ENCODE assay signal across 8 mouse cellular contexts in the genomic region with DNA sequence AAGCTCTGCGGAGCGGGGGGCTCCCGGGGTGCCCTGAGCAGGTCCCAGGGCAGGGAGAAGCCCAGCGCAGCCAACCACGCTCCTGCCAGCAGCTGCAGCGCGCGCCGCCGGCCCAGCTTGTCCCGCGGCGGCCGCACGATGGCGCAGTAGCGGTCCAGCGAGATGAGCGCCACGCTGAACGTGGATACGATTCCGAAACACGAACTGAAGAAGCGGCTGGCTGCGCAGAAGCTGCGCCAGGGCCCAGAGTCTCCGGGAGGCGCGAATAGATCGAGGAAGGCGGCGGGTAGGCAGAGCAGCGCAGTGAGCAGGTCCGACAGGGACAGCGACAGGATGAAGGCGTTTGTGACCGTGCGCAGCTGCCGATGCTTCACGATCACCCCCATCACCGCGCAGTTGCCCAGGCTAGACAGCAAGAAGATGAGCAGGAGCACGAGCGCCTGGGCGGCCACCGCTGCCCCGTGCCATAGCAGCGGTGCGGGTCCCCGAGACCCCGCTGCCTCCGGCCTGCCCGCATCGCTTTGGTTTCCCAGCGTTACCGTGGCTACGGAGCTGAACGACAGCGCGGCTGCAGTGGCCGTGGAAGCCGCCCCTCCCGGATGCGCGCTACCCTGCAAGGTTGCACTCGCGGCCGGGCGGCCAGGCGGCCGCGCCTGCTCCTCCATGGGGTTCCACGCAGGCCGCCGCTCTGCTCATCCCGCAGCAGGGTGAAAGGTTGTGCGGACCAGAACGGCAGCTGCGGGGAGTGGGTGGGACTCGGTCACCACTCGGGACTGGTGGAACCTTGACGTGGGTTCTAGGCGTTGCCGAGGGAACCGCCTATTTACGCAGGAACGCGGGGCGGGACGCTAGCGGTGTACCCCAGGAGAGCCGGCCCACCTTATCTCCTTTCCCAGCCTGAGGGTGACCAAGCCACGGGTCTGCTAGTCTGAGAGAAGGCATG. TPM values are rescaled to one million over a fixed set of nuclear protein-coding genes. Genes with fewer than 3 reads are reported as not detected.
DNase-seq lines count a peak whose midpoint lies in the region; ATAC-seq and TF ChIP-seq lines count a peak whose summit lies in the region.

TSS of gene Gpr135 (minus strand) at position 799 of the 943 bp plus-strand sequence.

- no peaks in the 10 kb centered on the region for H3K79me3 ChIP-seq in C2C12 (ENCODE audit: low read depth)

- peaks cover 4% of the 10 kb centered on the region; the same call in 1 of the 2 replicates for H3K9me3 ChIP-seq in forebrain, embryonic 10.5 days
- H3K9me3 ChIP-seq in heart, embryonic 14.5 days (ENCODE audit: control insufficient read depth, low read length): 0 out of 2 replicates have a peak, but pooled peaks cover 3% of the 10 kb centered on the region
- no peaks in the 10 kb centered on the region for H3K9me3 ChIP-seq in liver, embryonic 11.5 days (ENCODE audit: control insufficient read depth, low read length)

- peak; percentile 64 for DNase-seq in brain, embryonic 18.5 days (ENCODE audit: low read depth, low spot score)
- peak; percentile 87 for DNase-seq in forebrain, embryonic 10.5 days (ENCODE audit: extremely low spot score, low spot score)
- DNase-seq in kidney, postnatal 10 days: peak; percentile 89
- peak; percentile 83 for DNase-seq in liver, embryonic 11.5 days (ENCODE audit: low spot score)
- peak; percentile 41 to 68 for DNase-seq in spleen, postnatal 14 days (ENCODE audit: low spot score in 2 of 2)

- H3K4me1 ChIP-seq in forebrain, embryonic 10.5 days: peaks cover 18% of the 10 kb centered on the region
- peaks cover 0 to 7% of the 10 kb centered on the region in 2 experiments; a peak in 1 of 4 replicates for H3K4me1 ChIP-seq in heart, embryonic 14.5 days (ENCODE audit: control insufficient read depth in 2 of 2, insufficient read depth in 2 of 2, low read length in 2 of 2)
- peaks cover 7% of the 10 kb centered on the region; the same call in 1 of the 2 replicates for H3K4me1 ChIP-seq in liver, embryonic 11.5 days (replicated peaks; ENCODE audit: control insufficient read depth, insufficient read depth, low read length)

- WGBS in forebrain, embryonic 10.5 days: under 1% methylated on average over 88 of the region's 94 CpGs
- under 1% methylated on average over 94 of the region's 94 CpGs for WGBS in heart, embryonic 14.5 days
- under 1% methylated on average over 94 of the region's 94 CpGs for WGBS in liver, embryonic 11.5 days

- peak within 1 kb of the TSS; percentile 69 for H3K9ac ChIP-seq in heart, embryonic 14.5 days (ENCODE audit: low read length)
- no peak within 1 kb of the TSS for H3K9ac ChIP-seq in liver, embryonic 11.5 days (ENCODE audit: low read depth, low read length)

- peaks cover 3% of the 10 kb centered on the region for H3K27me3 ChIP-seq in C2C12 (ENCODE audit: control insufficient read depth, insufficient read depth, insufficient read length)
- H3K27me3 ChIP-seq in forebrain, embryonic 10.5 days (ENCODE audit: poor library complexity, severe bottlenecking): peaks cover 57% of the 10 kb centered on the region
- peaks cover 15% of the 10 kb centered on the region for H3K27me3 ChIP-seq in heart, embryonic 14.5 days (ENCODE audit: control insufficient read depth, insufficient read depth, low read length)
- H3K27me3 ChIP-seq in liver, embryonic 11.5 days (replicated peaks; ENCODE audit: control insufficient read depth, insufficient read depth, low read length): peaks cover 32% of the 10 kb centered on the region

- peak; percentile 99 for TF ChIP-seq CTCF in C2C12 (IDR thresholded peaks at IDR 0.05; ENCODE audit: control insufficient read depth, insufficient read depth, insufficient read length)

- peak within 1 kb of the TSS; percentile 71 for H3ac ChIP-seq in C2C12 (ENCODE audit: control insufficient read depth, insufficient read length, low read depth)

- peak within 1 kb of the TSS; percentile 32 for H3K4me3 ChIP-seq in C2C12 (ENCODE audit: insufficient read depth, poor library complexity, severe bottlenecking)
- H3K4me3 ChIP-seq in forebrain, embryonic 10.5 days: peak within 1 kb of the TSS; percentile 80
- H3K4me3 ChIP-seq in heart, embryonic 14.5 days (ENCODE audit: control insufficient read depth in 1 of 2, insufficient read depth in 1 of 2, low read depth in 1 of 2, low read length in 2 of 2): peak within 1 kb of the TSS; percentile 57 to 69
- H3K4me3 ChIP-seq in liver, embryonic 11.5 days (ENCODE audit: low read depth, low read length): peak within 1 kb of the TSS; percentile 50

- peak within 1 kb of the TSS; percentile 100 for H3K4me2 ChIP-seq in heart, embryonic 14.5 days (ENCODE audit: low read length)
- peak within 1 kb of the TSS; percentile 86 for H3K4me2 ChIP-seq in liver, embryonic 11.5 days

- H3K27ac ChIP-seq in forebrain, embryonic 10.5 days: peak within 1 kb of the TSS; percentile 83
- H3K27ac ChIP-seq in heart, embryonic 14.5 days (replicated peaks in 1 of 2; ENCODE audit: control insufficient read depth in 1 of 2, insufficient read depth in 1 of 2, low read depth in 2 of 2, low read length in 2 of 2): no peak within 1 kb of the TSS
- no peak within 1 kb of the TSS for H3K27ac ChIP-seq in liver, embryonic 11.5 days (ENCODE audit: low read depth, low read length)

- peak; percentile 85 for ATAC-seq in heart, embryonic 14.5 days (ENCODE audit: insufficient number of reproducible peaks, insufficient read depth, low FRiP score, low read depth)
- peak; percentile 73 for ATAC-seq in liver, embryonic 11.5 days (replicated peaks; ENCODE audit: low FRiP score)
- ATAC-seq in monocyte, adult 5-6 weeks (replicated peaks; ENCODE audit: insufficient number of reproducible peaks, low FRiP score, low TSS enrichment, poor library complexity, severe bottlenecking): peak; percentile 85

- no peaks in the 10 kb centered on the region for H3K36me3 ChIP-seq in C2C12 (ENCODE audit: control insufficient read depth, insufficient read depth)
- peaks cover 13% of the 10 kb centered on the region for H3K36me3 ChIP-seq in forebrain, embryonic 10.5 days (replicated peaks)
- H3K36me3 ChIP-seq in heart, embryonic 14.5 days (ENCODE audit: control insufficient read depth, insufficient read depth, low read length): peaks cover 16% of the 10 kb centered on the region; the same call in 1 of the 2 replicates
- no peaks in the 10 kb centered on the region for H3K36me3 ChIP-seq in liver, embryonic 11.5 days (ENCODE audit: control insufficient read depth, insufficient read depth, low read length)

- H3K79me2 ChIP-seq in C2C12 (ENCODE audit: control insufficient read depth, insufficient read depth): no peaks in the 10 kb centered on the region

TF ChIP-seq in C2C12, 6 proteins besides CTCF, POLR2A, EP300 and RAD21:
- no peak for TF ChIP-seq CEBPB (IDR thresholded peaks at IDR 0.05; ENCODE audit: low read depth)
- TF ChIP-seq MAX (IDR thresholded peaks at IDR 0.05): peak; percentile 44

RNA-seq across cellular contexts. Expression of gene Gpr135, which starts in this region (rescaled TPM):
- 0.11 TPM for polyA plus RNA-seq in C2C12 (2012; fragmentation: generic; extraction: Trizol)
- polyA plus RNA-seq in forebrain, embryonic 10.5 days (2016; fragmentation: Nextera tagmentation; extraction: Ambion mirVana): 0.32 and 0.57 TPM in 2 replicates
- 0.69 and 0.82 TPM in 2 replicates for polyA plus RNA-seq in heart, embryonic 14.5 days (2014; fragmentation: Nextera tagmentation; extraction: Ambion mirVana)
- polyA plus RNA-seq in liver, embryonic 11.5 days (2014; fragmentation: Nextera tagmentation; extraction: Ambion mirVana): 0.31 and 0.33 TPM in 2 replicates
- not detected in 3 replicates for total RNA-seq in monocyte, adult 5-6 weeks (2017)

Comparison
In these comparisons a context has a peak if more than half of its experiments do, and no peak if none do; other contexts are left out.
1. Peak in DNase-seq, H3K4me3 ChIP-seq and H3K27ac ChIP-seq in forebrain, embryonic 10.5 days; RNA of the gene not detected or under 1 TPM.
2. Peak in ATAC-seq, H3K4me3 ChIP-seq, H3K9ac ChIP-seq and H3K4me2 ChIP-seq in heart, embryonic 14.5 days; RNA of the gene not detected or under 1 TPM.
3. Peak in DNase-seq, ATAC-seq, H3K4me3 ChIP-seq and H3K4me2 ChIP-seq in liver, embryonic 11.5 days; RNA of the gene not detected or under 1 TPM.
4. Peak in ATAC-seq in monocyte, adult 5-6 weeks; RNA of the gene not detected or under 1 TPM.